Mouse (Mus musculus): ENCODE measurements at regions not wholly inside any gene's neighbourhood (a gene's known extent, or its start where the extent isn't known, plus 50 kb on each side); places are given as distances from the start of the nearest gene placed in this dataset.

- DNase-seq (ENCODE audit: low spot score in 2 of 2): no peak
Observed at GRCm38 (mm10) chr10:114852688-114853087, 50.6 kb upstream of the Trhde start.
